Mouse (Mus musculus) embryo, embryonic 11.5 days (tissue): Measurements from ENCODE around the gene Gpc4.
A peak's percentile ranks its signal among the peaks of the same experiment; 100 is the strongest.

Experiments used
- DNase-seq: peaks from one replicate; pipeline ENCODE4 v3.0.0-alpha.2; 2012; ENCODE audit warnings: low read depth, low spot score

Gene Gpc4

DNA sequence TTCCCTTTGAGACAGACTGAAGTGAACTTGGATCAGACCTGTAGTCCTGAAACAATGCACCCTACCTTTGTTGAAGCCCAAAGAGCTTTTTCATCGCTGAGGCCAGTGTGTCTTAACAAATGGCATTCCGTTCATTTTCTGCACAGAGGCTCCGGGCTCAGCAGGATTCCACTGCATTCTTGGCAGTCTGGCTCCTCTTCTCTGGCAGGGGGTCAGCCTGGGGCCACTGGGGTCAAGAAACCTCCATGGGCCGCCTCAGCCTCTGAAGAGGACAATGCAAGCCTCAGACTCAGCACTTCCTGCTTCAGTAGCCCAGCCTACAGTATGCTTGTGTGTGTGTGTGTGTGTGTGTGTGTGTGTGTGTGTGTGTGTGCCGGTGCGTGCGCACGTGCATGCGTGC is 147.4 kb downstream of the Gpc4 start:
- peak; percentile 20 for DNase-seq
